Mouse (Mus musculus): ENCODE measurements around the gene Glra4. TPM values are rescaled to one million over a fixed set of nuclear protein-coding genes. Genes with fewer than 3 reads are reported as not detected.

The Glra4 gene
- polyA plus RNA-seq, 1 experiment from 2014 or later: 0.17 TPM

Other genes starting within 250 kb of the Glra4 start
- gene Kir3dl2, start 236.1 kb downstream of the Glra4 start, polyA plus RNA-seq (2014; fragmentation: Nextera tagmentation; extraction: Ambion mirVana): not detected in 2 replicates
- gene Tceal3, start 189.3 kb downstream of the Glra4 start, polyA plus RNA-seq (2014; fragmentation: Nextera tagmentation; extraction: Ambion mirVana): 28.0 and 51.9 TPM in 2 replicates
- 22.6 and 27.9 TPM in 2 replicates for gene Tceal1, start 72.2 kb downstream of the Glra4 start, polyA plus RNA-seq (2014; fragmentation: Nextera tagmentation; extraction: Ambion mirVana)
- 525 and 546 TPM in 2 replicates for gene Morf4l2, start 36.5 kb downstream of the Glra4 start, polyA plus RNA-seq (2014; fragmentation: Nextera tagmentation; extraction: Ambion mirVana)
- gene Plp1, start 42.5 kb upstream of the Glra4 start, polyA plus RNA-seq (2014; fragmentation: Nextera tagmentation; extraction: Ambion mirVana): 7.3 and 22.5 TPM in 2 replicates
- gene Rab9b, start 88.6 kb upstream of the Glra4 start, polyA plus RNA-seq (2014; fragmentation: Nextera tagmentation; extraction: Ambion mirVana): 29.1 and 29.8 TPM in 2 replicates
- gene H2bfm, start 147.2 kb upstream of the Glra4 start, polyA plus RNA-seq (2014; fragmentation: Nextera tagmentation; extraction: Ambion mirVana): not detected in 2 replicates
- 105 and 112 TPM in 2 replicates for gene Tmsb15b2, start 195.4 kb upstream of the Glra4 start, polyA plus RNA-seq (2014; fragmentation: Nextera tagmentation; extraction: Ambion mirVana)
- gene Tmsb15l, start 196.7 kb upstream of the Glra4 start, polyA plus RNA-seq (2014; fragmentation: Nextera tagmentation; extraction: Ambion mirVana): 12.4 and 12.6 TPM in 2 replicates
- gene Tmsb15b1, start 196.7 kb upstream of the Glra4 start, polyA plus RNA-seq (2014; fragmentation: Nextera tagmentation; extraction: Ambion mirVana): 40.9 and 45.1 TPM in 2 replicates
- 366 and 415 TPM in 2 replicates for gene Zcchc18, start 213.0 kb upstream of the Glra4 start, polyA plus RNA-seq (2014; fragmentation: Nextera tagmentation; extraction: Ambion mirVana)

All from neural tube, embryonic 14.5 days (tissue).